Mouse (Mus musculus): ENCODE results near the gene Pak6.

DNA sequence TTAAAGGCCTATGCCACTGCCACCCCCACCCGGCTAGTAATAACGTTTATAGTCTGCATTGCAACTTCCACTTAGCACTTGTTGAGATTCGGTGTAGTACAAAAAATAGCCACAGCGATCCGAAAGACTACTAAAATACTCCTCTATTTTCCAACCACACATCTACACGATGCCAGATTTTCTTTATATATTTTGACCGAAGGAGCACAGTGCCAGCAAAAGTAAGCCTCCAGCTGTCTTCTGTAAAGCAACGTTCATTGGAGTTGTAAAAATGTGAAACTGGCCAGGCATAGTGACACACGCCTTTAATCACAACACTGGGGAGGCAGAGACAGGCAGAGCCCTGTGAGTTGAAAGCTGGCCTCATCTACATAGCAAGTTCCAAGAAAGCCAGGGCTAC, 78.1 kb downstream of the Pak6 start:
- TF ChIP-seq CTCF (IDR thresholded peaks at IDR 0.05; ENCODE audit: low read depth) (no peak), EP300 (IDR thresholded peaks at IDR 0.05; ENCODE audit: low read depth) (no peak)
